Mouse (Mus musculus) heart, postnatal 0 days (tissue): ENCODE results near the gene Mblac2. TPM values are rescaled to one million over a fixed set of nuclear protein-coding genes. Genes with fewer than 3 reads are reported as not detected.

ENCODE experiments used
- ATAC-seq: fragments of 200-750 bp; cut with Nextera tagmentation; 2 replicates; pipeline ENCODE4 v1.8.0; 2017; ENCODE audit warnings: low read depth, moderate number of reproducible peaks, moderate library complexity; ENCODE audit not compliant: insufficient read depth
- DNase-seq: peaks from one replicate; pipeline ENCODE4 v3.0.0-alpha.2; 2016; ENCODE audit warnings: low spot score
- H3K27ac ChIP-seq: fragments of 300-500 bp; sonication (generic); 2 replicates; pipeline ENCODE4 v1.5.1; 2014; ENCODE audit warnings: low read depth, mild to moderate bottlenecking
- H3K27me3 ChIP-seq: fragments of 300-500 bp; sonication (generic); 2 replicates; pipeline ENCODE4 v1.6.1; 2014; ENCODE audit warnings: low read length, mixed read lengths; ENCODE audit not compliant: control insufficient read depth, insufficient read depth
- H3K36me3 ChIP-seq: fragments of 300-500 bp; sonication (generic); replicated peaks from 2 replicates; pipeline ENCODE4 v1.6.1; 2014; ENCODE audit warnings: low read length, mixed read lengths; ENCODE audit not compliant: control insufficient read depth, insufficient read depth
- H3K4me1 ChIP-seq: fragments of 300-500 bp; sonication (generic); 2 replicates; pipeline ENCODE4 v1.6.1; 2014; ENCODE audit warnings: antibody characterized with exemption; ENCODE audit not compliant: control insufficient read depth, insufficient read depth
- H3K4me2 ChIP-seq: fragments of 300-500 bp; sonication (generic); 2 replicates; pipeline ENCODE4 v1.6.1; 2014; ENCODE audit warnings: low read depth, mild to moderate bottlenecking, low read length, moderate library complexity
- H3K4me3 ChIP-seq: fragments of 300-500 bp; sonication (generic); 2 replicates; pipeline ENCODE4 v1.5.1; 2014; ENCODE audit warnings: low read depth, low read length
- H3K9ac ChIP-seq: fragments of 300-500 bp; sonication (generic); replicated peaks from 2 replicates; pipeline ENCODE4 v1.6.1; 2014; ENCODE audit warnings: low read depth, low read length, mixed read lengths
- H3K9me3 ChIP-seq: fragments of 300-500 bp; sonication (generic); replicated peaks from 2 replicates; pipeline ENCODE4 v1.6.1; 2016; ENCODE audit warnings: low read length; ENCODE audit not compliant: control insufficient read depth
- CTCF ChIP-seq: IDR thresholded peaks from 2 replicates; pipeline ENCODE4 v1.5.1; 2016; ENCODE audit warnings: antibody characterized with exemption, control low read depth, low read depth
- EP300 ChIP-seq: IDR thresholded peaks from 2 replicates; pipeline ENCODE4 v1.6.1; 2016; ENCODE audit warnings: antibody characterized with exemption, low read depth
- WGBS: fragments of 180-500 bp; shearing (Covaris S2); extraction: QIAGEN DNeasy Blood & Tissue Kit; methylation state at CpG from one replicate; pipeline ENCODE4 v1.1.7; 2014; 5-methylcytosine and 5-hydroxymethylcytosine counted together
- polyA plus RNA-seq: library from polyadenylated mRNA; unstranded; fragments of >200 nt; fragmentation: Nextera tagmentation; extraction: Ambion mirVana; gene quantifications from 2 replicates; pipeline ENCODE4 v1.2.1, GENCODE M21; 2015
- total RNA-seq: library from RNA; depleted of rRNA; stranded (reverse); fragments of >200 nt; gene quantifications from 2 replicates; pipeline ENCODE4 v1.2.3, GENCODE M21; 2014; ENCODE audit warnings: low replicate concordance

Gene Mblac2
- total and polyA plus RNA-seq, 2 experiments from 2014 or later, result 1.8 to 5.9 TPM

- no peak overlapping the region for H3K27ac ChIP-seq
- no peak for ATAC-seq
- 61% methylated on average over 5 of the region's 5 CpGs for WGBS
- H3K4me1 ChIP-seq, result 0 out of 2 replicates have a peak, but pooled peaks cover 7% of the 10 kb centered on the region
- TF ChIP-seq EP300 (no peak), CTCF (no peak)
- DNase-seq, result no peak
- no peak overlapping the region for H3K9ac ChIP-seq
- H3K4me2 ChIP-seq, result no peak overlapping the region
- H3K27me3 ChIP-seq, result no peaks in the 10 kb centered on the region
- no peaks in the 10 kb centered on the region for H3K9me3 ChIP-seq
- no peaks in the 10 kb centered on the region for H3K36me3 ChIP-seq
- no peak overlapping the region for H3K4me3 ChIP-seq
Observed at GRCm38 (mm10) chr13:81757058-81757660, 46.0 kb downstream of the Mblac2 start.

- peak; percentile 37 for DNase-seq
- Histone ChIP-seq H3K27me3 (no peaks in the 10 kb centered on the region), H3K4me1 (0 out of 2 replicates have a peak, but pooled peaks cover 3% of the 10 kb centered on the region), H3K9ac (no peak overlapping the region), H3K4me3 (no peak overlapping the region), H3K4me2 (no peak overlapping the region), H3K27ac (no peak overlapping the region), H3K36me3 (no peaks in the 10 kb centered on the region), H3K9me3 (no peaks in the 10 kb centered on the region)
- WGBS, result 19% methylated on average over 3 of the region's 3 CpGs
- TF ChIP-seq CTCF (peak; percentile 75), EP300 (no peak)
- peak; percentile 44; the same call in 1 of the 2 replicates for ATAC-seq
Observed at GRCm38 (mm10) chr13:81760379-81760778, 49.2 kb downstream of the Mblac2 start.

GRCm38 (mm10) chr13:81761566-81762186 lies 50.5 kb downstream of the Mblac2 start:
- Histone ChIP-seq H3K27me3 (no peaks in the 10 kb centered on the region), H3K4me2 (no peak overlapping the region), H3K9ac (no peak overlapping the region), H3K4me3 (no peak overlapping the region), H3K27ac (no peak overlapping the region), H3K4me1 (0 out of 2 replicates have a peak, but pooled peaks cover 3% of the 10 kb centered on the region), H3K9me3 (no peaks in the 10 kb centered on the region), H3K36me3 (no peaks in the 10 kb centered on the region)
- 30% methylated on average over 14 of the region's 14 CpGs for WGBS
- TF ChIP-seq EP300, result no peak
- peak; percentile 68 for TF ChIP-seq CTCF
- DNase-seq, result peak; percentile 79
- no peak for ATAC-seq

GRCm38 (mm10) chr13:81764173-81764572 lies 53.0 kb downstream of the Mblac2 start:
- H3K4me2 ChIP-seq, result no peak overlapping the region
- no peak overlapping the region for H3K27ac ChIP-seq
- no peak for ATAC-seq
- no peak for DNase-seq
- H3K4me3 ChIP-seq, result no peak overlapping the region
- no peak overlapping the region for H3K9ac ChIP-seq
- H3K36me3 ChIP-seq, result no peaks in the 10 kb centered on the region
- 77% methylated on average over 5 of the region's 5 CpGs for WGBS
- no peak for TF ChIP-seq EP300
- no peak for TF ChIP-seq CTCF
- H3K4me1 ChIP-seq, result no peaks in the 10 kb centered on the region
- no peaks in the 10 kb centered on the region for H3K27me3 ChIP-seq
- no peaks in the 10 kb centered on the region for H3K9me3 ChIP-seq

GRCm38 (mm10) chr13:81767038-81767659 lies 56.0 kb downstream of the Mblac2 start:
- Histone ChIP-seq H3K9me3 (no peaks in the 10 kb centered on the region), H3K27me3 (no peaks in the 10 kb centered on the region), H3K4me3 (no peak overlapping the region), H3K27ac (no peak overlapping the region), H3K9ac (no peak overlapping the region), H3K36me3 (no peaks in the 10 kb centered on the region), H3K4me2 (no peak overlapping the region), H3K4me1 (no peaks in the 10 kb centered on the region)
- no peak for ATAC-seq
- 86% methylated on average over 7 of the region's 7 CpGs for WGBS
- DNase-seq, result no peak
- TF ChIP-seq CTCF (peak; percentile 39), EP300 (no peak)

- no peak overlapping the region for H3K4me3 ChIP-seq
- DNase-seq (no peak), ATAC-seq (no peak)
- H3K36me3 ChIP-seq, result no peaks in the 10 kb centered on the region
- H3K4me2 ChIP-seq, result no peak overlapping the region
- H3K9me3 ChIP-seq, result 0 out of 2 replicates have a peak, but pooled peaks cover 3% of the 10 kb centered on the region
- 67% methylated on average over 3 of the region's 3 CpGs for WGBS
- no peak overlapping the region for H3K27ac ChIP-seq
- H3K4me1 ChIP-seq, result no peaks in the 10 kb centered on the region
- no peaks in the 10 kb centered on the region for H3K27me3 ChIP-seq
- TF ChIP-seq CTCF, result no peak
- H3K9ac ChIP-seq, result no peak overlapping the region
Observed at GRCm38 (mm10) chr13:81776217-81776616, 65.1 kb downstream of the Mblac2 start.
